Mouse (Mus musculus): ENCODE data around the gene Selplg. TPM values are rescaled to one million over a fixed set of nuclear protein-coding genes. Genes with fewer than 3 reads are reported as not detected.
"Not testable (repeated sequence)": the region's sequence is repeated elsewhere in the genome, so short reads cannot be mapped to it uniquely, and the experiment has no call there.

The Selplg gene
- polyA plus RNA-seq, 1 experiment: 274 TPM

DNA sequence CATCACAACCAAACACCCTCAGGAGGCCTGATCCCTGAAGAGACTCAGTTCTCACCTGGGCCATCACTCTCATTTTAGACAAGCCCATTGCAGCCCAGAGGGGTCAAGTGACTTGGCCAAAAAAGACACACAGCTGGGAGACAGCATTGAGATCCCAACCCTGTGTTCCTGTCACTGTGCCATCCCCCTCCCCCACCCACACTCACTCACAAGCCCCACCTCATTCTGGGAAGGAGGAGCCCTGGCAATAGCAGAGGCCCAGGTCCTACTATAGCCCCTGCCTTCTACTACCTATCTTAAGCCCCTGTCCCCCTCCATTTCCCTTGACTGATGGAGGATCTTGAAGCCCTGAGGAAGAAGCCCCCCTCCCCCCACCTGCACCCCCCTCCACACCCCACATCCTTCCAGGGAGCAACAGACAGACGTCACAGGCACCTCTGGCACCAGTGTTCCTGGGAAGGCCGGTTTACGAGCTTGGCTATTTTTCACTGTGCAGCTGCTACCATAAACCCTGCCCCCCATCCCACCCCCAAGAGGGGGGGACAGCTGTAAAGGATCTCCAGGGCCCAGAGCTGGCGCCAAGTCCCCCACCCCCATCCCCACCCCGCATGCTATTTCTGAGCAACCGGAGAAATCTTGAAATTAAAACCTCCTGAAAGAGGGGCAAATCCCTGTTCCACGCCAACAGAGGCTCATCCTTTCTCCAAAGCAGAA, 43.2 kb downstream of the Selplg start:
- no peak for TF ChIP-seq CTCF (IDR thresholded peaks at IDR 0.05; ENCODE audit: extremely low read depth, insufficient read depth, insufficient read length, insufficient replicate concordance)
- no peak for TF ChIP-seq POLR2A (IDR thresholded peaks at IDR 0.05; ENCODE audit: low read depth, low read length)
- no peak overlapping the region for H3K4me3 ChIP-seq (ENCODE audit: extremely low read depth, insufficient read depth, insufficient read length)
- H3K36me3 ChIP-seq (ENCODE audit: control insufficient read depth, insufficient read depth, low read length): no peaks in the 10 kb centered on the region
- H3K4me1 ChIP-seq (ENCODE audit: control insufficient read depth, insufficient read depth, insufficient read length): no peaks in the 10 kb centered on the region; the same call in 1 of the 2 replicates
- H3K27ac ChIP-seq (ENCODE audit: insufficient read depth, low read length): no peak overlapping the region
- H3K27me3 ChIP-seq (ENCODE audit: control insufficient read depth, insufficient read depth, low read length): no peaks in the 10 kb centered on the region
- DNase-seq (ENCODE audit: low read depth in 1 of 2, low spot score in 2 of 2): no peak
- WGBS: 67% methylated on average over 7 of the region's 7 CpGs

DNA sequence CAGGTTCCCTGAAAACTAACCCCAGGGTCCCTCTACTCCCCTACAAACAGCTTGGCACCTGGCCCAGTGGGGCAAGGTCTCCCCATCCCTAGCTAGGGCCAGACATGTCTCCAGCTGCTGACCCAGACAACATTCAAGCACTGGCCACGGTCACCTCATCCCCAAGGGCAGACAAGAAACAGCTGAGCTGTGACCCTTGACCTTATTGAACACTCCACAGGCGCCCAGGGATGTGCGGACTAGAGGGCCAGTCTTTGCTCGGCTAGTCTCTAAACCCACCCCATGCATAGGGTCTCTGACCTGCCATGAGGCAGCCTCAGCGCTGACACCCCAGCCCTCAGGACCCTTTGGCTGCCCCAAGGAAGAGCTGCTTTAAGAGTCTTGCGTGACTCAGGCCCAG, 43.8 kb downstream of the Selplg start:
- WGBS: 88% methylated on average over 6 of the region's 6 CpGs
- H3K36me3 ChIP-seq (ENCODE audit: control insufficient read depth, insufficient read depth, low read length): no peaks in the 10 kb centered on the region
- TF ChIP-seq POLR2A (IDR thresholded peaks at IDR 0.05; ENCODE audit: low read depth, low read length) (no peak), CTCF (IDR thresholded peaks at IDR 0.05; ENCODE audit: extremely low read depth, insufficient read depth, insufficient read length, insufficient replicate concordance) (no peak)
- H3K4me3 ChIP-seq (ENCODE audit: extremely low read depth, insufficient read depth, insufficient read length): no peak overlapping the region
- no peak for DNase-seq (ENCODE audit: low read depth in 1 of 2, low spot score in 2 of 2)
- H3K27me3 ChIP-seq (ENCODE audit: control insufficient read depth, insufficient read depth, low read length): no peaks in the 10 kb centered on the region
- H3K4me1 ChIP-seq (ENCODE audit: control insufficient read depth, insufficient read depth, insufficient read length): peaks cover 3% of the 10 kb centered on the region; the same call in 1 of the 2 replicates
- H3K27ac ChIP-seq (ENCODE audit: insufficient read depth, low read length): no peak overlapping the region

DNA sequence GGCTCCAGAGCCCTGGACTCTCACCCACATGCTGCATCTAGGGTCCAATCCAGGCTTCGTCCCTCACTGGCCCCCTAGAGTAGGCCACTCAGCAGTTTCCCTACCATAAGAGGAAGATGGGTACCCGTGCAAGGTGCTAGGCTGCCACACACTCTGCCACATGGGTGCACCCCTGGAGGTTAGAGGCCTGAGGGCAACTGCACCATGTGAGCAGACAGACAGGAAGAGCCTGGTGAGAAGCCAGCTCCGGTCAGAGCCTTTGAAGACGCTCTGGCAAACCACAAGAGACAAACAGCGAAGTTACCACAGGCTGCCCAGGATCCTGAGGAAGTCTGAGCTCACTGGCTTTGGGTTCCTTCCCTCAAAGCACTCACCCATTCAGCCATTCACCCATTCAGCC, 45.5 kb downstream of the Selplg start:
- Histone ChIP-seq H3K27me3 (ENCODE audit: control insufficient read depth, insufficient read depth, low read length) (no peaks in the 10 kb centered on the region), H3K4me1 (ENCODE audit: control insufficient read depth, insufficient read depth, insufficient read length) (peaks cover 3% of the 10 kb centered on the region; the same call in 1 of the 2 replicates), H3K36me3 (ENCODE audit: control insufficient read depth, insufficient read depth, low read length) (no peaks in the 10 kb centered on the region), H3K27ac (ENCODE audit: insufficient read depth, low read length) (no peak overlapping the region), H3K4me3 (ENCODE audit: extremely low read depth, insufficient read depth, insufficient read length) (no peak overlapping the region)
- DNase-seq (ENCODE audit: low read depth in 1 of 2, low spot score in 2 of 2): peak in 1 of 2 experiments; percentile 19
- 8% methylated on average over 5 of the region's 5 CpGs for WGBS
- no peak for TF ChIP-seq CTCF (IDR thresholded peaks at IDR 0.05; ENCODE audit: extremely low read depth, insufficient read depth, insufficient read length, insufficient replicate concordance)
- no peak for TF ChIP-seq POLR2A (IDR thresholded peaks at IDR 0.05; ENCODE audit: low read depth, low read length)

DNA sequence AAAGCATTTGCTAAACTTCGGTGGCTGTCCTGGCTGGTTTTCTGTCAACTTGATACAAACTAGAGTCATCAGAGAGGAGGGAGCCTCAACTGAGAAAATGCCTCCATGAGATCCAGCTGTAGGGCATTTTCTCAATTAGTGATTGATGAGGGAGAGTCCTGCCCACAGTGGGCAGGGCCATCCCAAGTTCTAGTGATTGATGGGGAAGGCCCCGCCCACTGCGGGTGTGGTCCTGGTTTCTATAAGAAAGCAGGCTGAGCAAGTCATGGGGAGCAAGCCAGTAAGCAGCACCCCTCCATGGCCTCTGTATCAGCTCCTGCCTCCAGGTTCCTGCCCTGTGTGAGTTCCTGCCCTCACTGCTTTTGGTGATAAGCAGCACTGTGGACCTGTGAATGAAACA, 48.3 kb downstream of the Selplg start:
- not testable (repeated sequence) for H3K4me3 ChIP-seq (ENCODE audit: extremely low read depth, insufficient read depth, insufficient read length); H3K27me3 ChIP-seq (ENCODE audit: control insufficient read depth, insufficient read depth, low read length); H3K36me3 ChIP-seq (ENCODE audit: control insufficient read depth, insufficient read depth, low read length); H3K27ac ChIP-seq (ENCODE audit: insufficient read depth, low read length); H3K4me1 ChIP-seq (ENCODE audit: control insufficient read depth, insufficient read depth, insufficient read length); DNase-seq (ENCODE audit: low read depth in 1 of 2, low spot score in 2 of 2)
- WGBS: 64% methylated on average over 3 of the region's 3 CpGs

- TF ChIP-seq CTCF (IDR thresholded peaks at IDR 0.05; ENCODE audit: extremely low read depth, insufficient read depth, insufficient read length, insufficient replicate concordance): no peak
- no peak for TF ChIP-seq POLR2A (IDR thresholded peaks at IDR 0.05; ENCODE audit: low read depth, low read length)
- Histone ChIP-seq H3K27ac (ENCODE audit: insufficient read depth, low read length) (no peak overlapping the region), H3K4me1 (ENCODE audit: control insufficient read depth, insufficient read depth, insufficient read length) (peaks cover 3% of the 10 kb centered on the region; the same call in 1 of the 2 replicates), H3K27me3 (ENCODE audit: control insufficient read depth, insufficient read depth, low read length) (no peaks in the 10 kb centered on the region), H3K4me3 (ENCODE audit: extremely low read depth, insufficient read depth, insufficient read length) (no peak overlapping the region), H3K36me3 (ENCODE audit: control insufficient read depth, insufficient read depth, low read length) (no peaks in the 10 kb centered on the region)
- peak in 1 of 2 experiments; percentile 59 for DNase-seq (ENCODE audit: low read depth in 1 of 2, low spot score in 2 of 2)
- 29% methylated on average over 12 of the region's 12 CpGs for WGBS
Measured at GRCm38 (mm10) chr5:113783581-113784001, 48.9 kb downstream of the Selplg start.

- H3K36me3 ChIP-seq (ENCODE audit: control insufficient read depth, insufficient read depth, low read length): no peaks in the 10 kb centered on the region
- H3K27ac ChIP-seq (ENCODE audit: insufficient read depth, low read length): no peak overlapping the region
- peaks cover 4% of the 10 kb centered on the region; the same call in 1 of the 2 replicates for H3K4me1 ChIP-seq (ENCODE audit: control insufficient read depth, insufficient read depth, insufficient read length)
- DNase-seq (ENCODE audit: low read depth in 1 of 2, low spot score in 2 of 2): no peak
- WGBS: 93% methylated on average over 7 of the region's 7 CpGs
- TF ChIP-seq POLR2A (IDR thresholded peaks at IDR 0.05; ENCODE audit: low read depth, low read length) (no peak), CTCF (IDR thresholded peaks at IDR 0.05; ENCODE audit: extremely low read depth, insufficient read depth, insufficient read length, insufficient replicate concordance) (no peak)
- H3K27me3 ChIP-seq (ENCODE audit: control insufficient read depth, insufficient read depth, low read length): no peaks in the 10 kb centered on the region
- no peak overlapping the region for H3K4me3 ChIP-seq (ENCODE audit: extremely low read depth, insufficient read depth, insufficient read length)
Measured at GRCm38 (mm10) chr5:113782624-113783023, 49.8 kb downstream of the Selplg start.

GRCm38 (mm10) chr5:113781875-113782274, 50.6 kb downstream of the Selplg start:
- no peak for TF ChIP-seq POLR2A (IDR thresholded peaks at IDR 0.05; ENCODE audit: low read depth, low read length)
- TF ChIP-seq CTCF (IDR thresholded peaks at IDR 0.05; ENCODE audit: extremely low read depth, insufficient read depth, insufficient read length, insufficient replicate concordance): no peak
- no peak overlapping the region for H3K27ac ChIP-seq (ENCODE audit: insufficient read depth, low read length)
- H3K27me3 ChIP-seq (ENCODE audit: control insufficient read depth, insufficient read depth, low read length): no peaks in the 10 kb centered on the region
- H3K4me3 ChIP-seq (ENCODE audit: extremely low read depth, insufficient read depth, insufficient read length): no peak overlapping the region
- peaks cover 5% of the 10 kb centered on the region; the same call in 1 of the 2 replicates for H3K4me1 ChIP-seq (ENCODE audit: control insufficient read depth, insufficient read depth, insufficient read length)
- DNase-seq (ENCODE audit: low read depth in 1 of 2, low spot score in 2 of 2): no peak
- WGBS: 87% methylated on average over 7 of the region's 7 CpGs
- no peaks in the 10 kb centered on the region for H3K36me3 ChIP-seq (ENCODE audit: control insufficient read depth, insufficient read depth, low read length)

All from spleen, adult 2 months (tissue).